Mouse (Mus musculus): ENCODE measurements at regions not wholly inside any gene's neighbourhood (a gene's known extent, or its start where the extent isn't known, plus 50 kb on each side); places are given as distances from the start of the nearest gene placed in this dataset.

- TF ChIP-seq CTCF (IDR thresholded peaks at IDR 0.05) (no peak), EP300 (IDR thresholded peaks at IDR 0.05; ENCODE audit: insufficient read depth, low read depth, low read length) (no peak), POLR2A (IDR thresholded peaks at IDR 0.05; ENCODE audit: insufficient read depth, low read depth, low read length) (no peak)
These were observed 149.4 kb downstream of the Mettl11b start for GRCm38 (mm10) chr1:163575593-163575992.
